Mouse (Mus musculus) monocyte, adult 5-6 weeks (primary cell): ENCODE measurements around the gene Zscan21. TPM values are rescaled to one million over a fixed set of nuclear protein-coding genes. Genes with fewer than 3 reads are reported as not detected.

ENCODE experiments used
- total RNA-seq: library from RNA; stranded (forward); fragments of 200-1000, 200-491, 200-594 nt; gene quantifications from 3 replicates; pipeline ENCODE4 v1.2.3, GENCODE M21; 2017

Zscan21 gene
- total RNA-seq, 1 experiment from 2014 or later = 7.6 TPM

Other genes starting within 250 kb of the Zscan21 start
- 111 to 176 TPM (median 151 TPM) in 3 replicates for gene Pilrb2, start 245.1 kb upstream of the Zscan21 start, total RNA-seq
- gene Cyp3a13, start 195.3 kb upstream of the Zscan21 start, total RNA-seq = not detected in 3 replicates
- 0.29 TPM in 1 of 3 replicates, not detected in the others for gene Gjc3, start 153.8 kb upstream of the Zscan21 start, total RNA-seq
- gene Azgp1, start 135.4 kb upstream of the Zscan21 start, total RNA-seq = not detected in 3 replicates
- gene Smok3a, start 95.6 kb upstream of the Zscan21 start, total RNA-seq = not detected in 3 replicates
- gene Smok3b, start 95.5 kb upstream of the Zscan21 start, total RNA-seq = not detected in 3 replicates
- not detected in 3 replicates for gene Smok3c, start 63.7 kb upstream of the Zscan21 start, total RNA-seq
- gene Zkscan1, start 31.8 kb upstream of the Zscan21 start, total RNA-seq = 13.7 to 19.2 TPM (median 14.7 TPM) in 3 replicates
- 2.5 to 8.9 TPM (median 3.0 TPM) in 3 replicates for gene Zfp113, start 38.8 kb downstream of the Zscan21 start, total RNA-seq
- 23.6 to 44.1 TPM (median 36.4 TPM) in 3 replicates for gene Cops6, start 44.2 kb downstream of the Zscan21 start, total RNA-seq
- 26.2 to 32.8 TPM (median 27.0 TPM) in 3 replicates for gene Ap4m1, start 55.1 kb downstream of the Zscan21 start, total RNA-seq
- gene Mcm7, start 55.5 kb downstream of the Zscan21 start, total RNA-seq = 53.2 to 96.5 TPM (median 70.8 TPM) in 3 replicates
- gene Taf6, start 70.5 kb downstream of the Zscan21 start, total RNA-seq = 14.3 to 27.3 TPM (median 19.1 TPM) in 3 replicates
- 38.5 to 45.5 TPM (median 43.7 TPM) in 3 replicates for gene Cnpy4, start 70.6 kb downstream of the Zscan21 start, total RNA-seq
- gene Mblac1, start 77.4 kb downstream of the Zscan21 start, total RNA-seq = 1.1 TPM in 1 of 3 replicates, not detected in the others
- 0.48 TPM in 1 of 3 replicates, not detected in the others for gene Nxpe5, start 109.0 kb downstream of the Zscan21 start, total RNA-seq
- 40.8 to 59.6 TPM (median 40.9 TPM) in 3 replicates for gene Lamtor4, start 138.6 kb downstream of the Zscan21 start, total RNA-seq
- 18.5 to 45.5 TPM (median 18.5 TPM) in 3 replicates for gene BC037034, start 147.1 kb downstream of the Zscan21 start, total RNA-seq
- gene Gal3st4, start 155.9 kb downstream of the Zscan21 start, total RNA-seq = not detected in 3 replicates
- gene Gm43720, start 163.1 kb downstream of the Zscan21 start, total RNA-seq = not detected in 3 replicates
- 0.53 to 0.87 TPM (median 0.67 TPM) in 3 replicates for gene Gpc2, start 163.1 kb downstream of the Zscan21 start, total RNA-seq
- 1.3 to 2.2 TPM (median 1.6 TPM) in 3 replicates for gene Stag3, start 163.3 kb downstream of the Zscan21 start, total RNA-seq
- gene Pvrig, start 225.1 kb downstream of the Zscan21 start, total RNA-seq = 7.1 to 30.4 TPM (median 8.3 TPM) in 3 replicates